Comparison of ENCODE assay signal across 12 mouse cellular contexts in genomic region chr4:98508471-98509271, GRCm38 (mm10).
DNase-seq lines count a peak whose midpoint lies in the region; ATAC-seq and TF ChIP-seq lines count a peak whose summit lies in the region.
"Had no signal": no experiment of that assay in that cellular context is flagged by ENCODE, and none has a peak within 500 bp of the region (broad histone marks: within the 10 kb centered on the region; RNA-seq: fewer than 3 reads in every experiment).

No protein-coding gene starts in this region.

- H3K27ac ChIP-seq in heart, embryonic 10.5 days, result 0 out of 2 replicates have a peak overlapping the region, but pooled peaks have one; percentile 47
- no peak overlapping the region; the same call in 1 of the 2 replicates for H3K27ac ChIP-seq in heart, embryonic 12.5 days (ENCODE audit: poor library complexity, severe bottlenecking)
- peak overlapping the region; percentile 73 for H3K27ac ChIP-seq in limb, embryonic 10.5 days
- H3K27ac ChIP-seq in gastrocnemius, adult 2 months, result no peak overlapping the region
- H3K27ac ChIP-seq: embryonic facial prominence, embryonic 12.5 days; hindbrain, embryonic 10.5 days; lung, embryonic 15.5 days had no signal

- no peaks in the 10 kb centered on the region for H3K27me3 ChIP-seq in heart, embryonic 10.5 days (ENCODE audit: insufficient read depth, poor library complexity, severe bottlenecking)
- H3K27me3 ChIP-seq in heart, embryonic 12.5 days (replicated peaks), result no peaks in the 10 kb centered on the region
- H3K27me3 ChIP-seq in limb, embryonic 10.5 days (ENCODE audit: low read depth, poor library complexity, severe bottlenecking), result no peaks in the 10 kb centered on the region
- H3K27me3 ChIP-seq: embryonic facial prominence, embryonic 12.5 days; lung, embryonic 15.5 days had no signal

- TF ChIP-seq CTCF in gastrocnemius, adult 2 months (IDR thresholded peaks at IDR 0.05), result no peak

- H3K9ac ChIP-seq in heart, embryonic 12.5 days, result no peak overlapping the region
- H3K9ac ChIP-seq: embryonic facial prominence, embryonic 12.5 days; lung, embryonic 15.5 days had no signal

- no peak overlapping the region for H3K4me3 ChIP-seq in heart, embryonic 10.5 days
- no peak overlapping the region for H3K4me3 ChIP-seq in heart, embryonic 12.5 days
- H3K4me3 ChIP-seq in limb, embryonic 10.5 days, result no peak overlapping the region
- no peak overlapping the region for H3K4me3 ChIP-seq in gastrocnemius, adult 2 months
- H3K4me3 ChIP-seq: embryonic facial prominence, embryonic 12.5 days; hindbrain, embryonic 10.5 days; lung, embryonic 15.5 days had no signal

- H3K4me1 ChIP-seq in heart, embryonic 10.5 days, result peaks cover 20% of the 10 kb centered on the region
- H3K4me1 ChIP-seq in heart, embryonic 12.5 days (replicated peaks), result peaks cover 36% of the 10 kb centered on the region
- H3K4me1 ChIP-seq in limb, embryonic 10.5 days, result peaks cover 41% of the 10 kb centered on the region
- H3K4me1 ChIP-seq: hindbrain, embryonic 10.5 days had no signal

- no peaks in the 10 kb centered on the region for H3K9me3 ChIP-seq in heart, embryonic 10.5 days
- H3K9me3 ChIP-seq in heart, embryonic 12.5 days (replicated peaks), result no peaks in the 10 kb centered on the region
- H3K9me3 ChIP-seq in limb, embryonic 10.5 days (replicated peaks), result no peaks in the 10 kb centered on the region
- H3K9me3 ChIP-seq: embryonic facial prominence, embryonic 12.5 days; hindbrain, embryonic 10.5 days; lung, embryonic 15.5 days had no signal

- ATAC-seq in heart, embryonic 12.5 days (ENCODE audit: insufficient number of reproducible peaks, low FRiP score), result no peak
- ATAC-seq: CD4-positive, CD25-positive, alpha-beta regulatory T cell, adult 4 months had no signal

- no peak for DNase-seq in heart, embryonic 10.5 days (ENCODE audit: low spot score)
- peak; percentile 51 to 64 for DNase-seq in urinary bladder, adult 18-20 months (ENCODE audit: low spot score in 2 of 2)
- DNase-seq in urinary bladder, postnatal 10 days (ENCODE audit: low spot score), result no peak
- no peak for DNase-seq in limb, embryonic 10.5 days (ENCODE audit: low spot score)
- DNase-seq in gastrocnemius, adult 2 months, result no peak
- no peak for DNase-seq in B cell, adult 2 months
- no peak for DNase-seq in thymus, postnatal 14 days

- H3K36me3 ChIP-seq in heart, embryonic 10.5 days, result no peaks in the 10 kb centered on the region
- no peaks in the 10 kb centered on the region for H3K36me3 ChIP-seq in heart, embryonic 12.5 days
- no peaks in the 10 kb centered on the region for H3K36me3 ChIP-seq in limb, embryonic 10.5 days
- H3K36me3 ChIP-seq: embryonic facial prominence, embryonic 12.5 days; hindbrain, embryonic 10.5 days; lung, embryonic 15.5 days had no signal

- WGBS in heart, embryonic 10.5 days, result 89% methylated on average over 11 of the region's 11 CpGs
- 82% methylated on average over 11 of the region's 11 CpGs for WGBS in heart, embryonic 12.5 days
- WGBS in limb, embryonic 10.5 days, result 73% methylated on average over 11 of the region's 11 CpGs

- intact Hi-C loops in gastrocnemius, adult 2 months (cut with DNase I), result no loop called here

- H3K4me2 ChIP-seq in heart, embryonic 12.5 days, result no peak overlapping the region
- H3K4me2 ChIP-seq: embryonic facial prominence, embryonic 12.5 days; lung, embryonic 15.5 days had no signal

Comparison
In these comparisons a context has a peak if more than half of its experiments do, and no peak if none do; other contexts are left out.
1. DNase-seq: peak in urinary bladder, adult 18-20 months (2 of 2); none in heart, embryonic 10.5 days (single experiment), urinary bladder, postnatal 10 days (single experiment), limb, embryonic 10.5 days (single experiment), gastrocnemius, adult 2 months (single experiment), B cell, adult 2 months (0 of 2) and thymus, postnatal 14 days (single experiment).
2. H3K27ac ChIP-seq: peak in heart, embryonic 10.5 days (single experiment) and limb, embryonic 10.5 days (single experiment); none in heart, embryonic 12.5 days (single experiment) and gastrocnemius, adult 2 months (single experiment).